Mouse (Mus musculus) lung, postnatal 36 days (tissue): ENCODE measurements at regions not wholly inside any gene's neighbourhood (a gene's known extent, or its start where the extent isn't known, plus 50 kb on each side); places are given as distances from the start of the nearest gene placed in this dataset.

Experiments used
- DNase-seq: peaks from one replicate; pipeline ENCODE4 v3.0.0; 2022; ENCODE audit warnings: mixed read lengths

- DNase-seq: no peak
Observed at GRCm38 (mm10) chr4:142956832-142957429, 255.9 kb downstream of the Prdm2 start.

GRCm38 (mm10) chr4:142956376-142956775 lies 256.4 kb downstream of the Prdm2 start:
- no peak for DNase-seq

- no peak for DNase-seq
Observed at GRCm38 (mm10) chr4:142953724-142954123, 259.1 kb downstream of the Prdm2 start.

- DNase-seq: no peak
Observed at GRCm38 (mm10) chr4:142952879-142953278, 259.9 kb downstream of the Prdm2 start.

- no peak for DNase-seq
Observed at GRCm38 (mm10) chr4:142947673-142948072, 265.1 kb downstream of the Prdm2 start.

GRCm38 (mm10) chr4:142933627-142934026 lies 279.2 kb downstream of the Prdm2 start:
- no peak for DNase-seq

- DNase-seq: no peak
Observed at GRCm38 (mm10) chr4:142929245-142929644, 283.6 kb downstream of the Prdm2 start.

- peak; percentile 1 for DNase-seq
Observed at GRCm38 (mm10) chr4:142927328-142928108, 285.3 kb downstream of the Prdm2 start.

GRCm38 (mm10) chr4:142925111-142925510 lies 287.7 kb downstream of the Prdm2 start:
- DNase-seq: no peak

GRCm38 (mm10) chr4:142909355-142909947 lies 303.3 kb downstream of the Prdm2 start:
- no peak for DNase-seq

- no peak for DNase-seq
Observed at GRCm38 (mm10) chr4:142908782-142909181, 304.0 kb downstream of the Prdm2 start.

GRCm38 (mm10) chr4:142903356-142904032 lies 309.3 kb downstream of the Prdm2 start:
- peak; percentile 42 for DNase-seq

GRCm38 (mm10) chr4:142900792-142901191 lies 312.0 kb downstream of the Prdm2 start:
- no peak for DNase-seq

- DNase-seq: no peak
Observed at GRCm38 (mm10) chr4:142898994-142899393, 313.8 kb downstream of the Prdm2 start.

- no peak for DNase-seq
Observed at GRCm38 (mm10) chr4:142890711-142891110, 322.1 kb downstream of the Prdm2 start.

GRCm38 (mm10) chr4:142888891-142889290 lies 323.9 kb downstream of the Prdm2 start:
- DNase-seq: no peak

GRCm38 (mm10) chr4:142887876-142888275 lies 324.9 kb downstream of the Prdm2 start:
- no peak for DNase-seq

- DNase-seq: peak; percentile 56
Observed at GRCm38 (mm10) chr4:142880323-142880759, 332.5 kb downstream of the Prdm2 start.

GRCm38 (mm10) chr4:142876151-142876550 lies 336.6 kb downstream of the Prdm2 start:
- no peak for DNase-seq

GRCm38 (mm10) chr4:142875105-142875504 lies 337.7 kb downstream of the Prdm2 start:
- no peak for DNase-seq

GRCm38 (mm10) chr4:142866341-142866740 lies 346.5 kb downstream of the Prdm2 start:
- no peak for DNase-seq

- DNase-seq: no peak
Observed at GRCm38 (mm10) chr4:142865593-142865992, 347.2 kb downstream of the Prdm2 start.

GRCm38 (mm10) chr4:142863939-142864338 lies 348.9 kb downstream of the Prdm2 start:
- peak; percentile 27 for DNase-seq
